Mouse (Mus musculus) spleen, adult 2 months (tissue): Measurements from ENCODE around the gene Hs6st3.

ENCODE experiments used
- CTCF ChIP-seq: fragments of 200-500 bp; IDR thresholded peaks from 2 replicates; pipeline ENCODE4 v1.5.1; 2011; ENCODE audit warnings: mild to moderate bottlenecking, inconsistent platforms; ENCODE audit not compliant: insufficient read depth, insufficient read length, insufficient replicate concordance; ENCODE audit errors: extremely low read depth
- POLR2A ChIP-seq: fragments of 200-500 bp; IDR thresholded peaks from 2 replicates; pipeline ENCODE4 v1.6.1; 2011; ENCODE audit warnings: low read depth, low read length, inconsistent platforms

GRCm38 (mm10) chr14:119779982-119780588 is 641.9 kb downstream of the Hs6st3 start:
- TF ChIP-seq CTCF: no peak
- TF ChIP-seq POLR2A: no peak
